Mouse (Mus musculus) ES-Bruce4 (cell line): ENCODE results near the gene Tnfrsf9.

Experiments used
- CTCF ChIP-seq: IDR thresholded peaks from one replicate; pipeline ENCODE4 v1.8.1; 2011; ENCODE audit warnings: low read depth, low read length
- POLR2A ChIP-seq: IDR thresholded peaks from one replicate; pipeline ENCODE4 v1.8.1; 2011; ENCODE audit warnings: low read length; ENCODE audit not compliant: insufficient read depth

DNA sequence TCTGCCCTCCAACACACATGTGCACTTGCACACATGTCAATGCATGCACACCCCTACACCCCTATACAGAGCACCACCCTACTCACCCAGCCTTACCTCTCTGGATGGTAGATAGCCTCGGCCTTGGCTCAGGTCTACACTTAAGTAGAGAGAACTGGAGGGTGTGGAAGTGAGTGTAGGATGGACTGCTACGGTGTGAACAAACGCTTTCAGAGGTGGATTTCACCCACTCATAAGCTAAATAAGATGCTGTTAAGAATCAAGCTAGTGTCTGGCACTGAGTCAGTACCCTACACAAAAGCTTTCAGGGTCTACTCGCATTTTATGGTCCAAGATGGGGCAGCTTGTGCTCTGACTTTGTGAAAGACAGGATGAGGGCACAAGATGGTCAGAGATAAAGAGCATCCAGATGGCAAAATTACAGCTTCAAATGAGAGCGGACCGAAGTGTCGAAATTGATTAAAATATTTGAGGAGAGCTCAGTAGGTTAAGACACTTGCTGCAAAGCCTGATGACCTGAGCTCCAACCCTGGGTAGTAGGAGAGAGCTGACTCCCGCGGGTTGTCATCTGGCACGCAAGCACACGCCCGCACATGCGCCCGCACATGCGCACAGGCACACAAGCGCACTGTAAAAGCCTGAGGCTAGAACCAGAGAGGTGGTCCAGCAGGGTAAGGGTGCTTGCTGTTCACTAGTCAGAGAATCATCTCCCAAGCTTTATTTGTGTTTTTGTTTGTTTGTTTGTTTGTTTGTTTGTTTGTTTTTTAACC is 23.1 kb downstream of the Tnfrsf9 start:
- TF ChIP-seq CTCF (no peak), POLR2A (no peak)
